Mouse (Mus musculus) megakaryocyte progenitor cell, adult 5-6 weeks (primary cell): ENCODE data around the gene Agtrap. TPM values are rescaled to one million over a fixed set of nuclear protein-coding genes. Genes with fewer than 3 reads are reported as not detected.
"Not testable (repeated sequence)": the region's sequence is repeated elsewhere in the genome, so short reads cannot be mapped to it uniquely, and the experiment has no call there.

ENCODE experiments used
- ATAC-seq: replicated peaks from 2 replicates; pipeline ENCODE4 v1.8.0; 2016; ENCODE audit warnings: mild to moderate bottlenecking, moderate TSS enrichment, inconsistent platforms; ENCODE audit not compliant: poor library complexity
- total RNA-seq, 2 experiments: library from RNA; stranded (forward) in 1 of 2; stranded (reverse) in 1 of 2; fragments of 157-497, 149-512 nt in 1 of 2; fragments of 200-1000 nt in 1 of 2; gene quantifications; 2 replicates each; pipeline versions ENCODE4 v1.2.3 to v1.2.4; 2015 to 2017

Gene Agtrap
- 16.3 and 16.5 TPM in 2 replicates for total RNA-seq (2015)
- total RNA-seq (2017): 34.5 and 35.9 TPM in 2 replicates

GRCm38 (mm10) chr4:148087907-148088527 is at the start of gene Agtrap:
Agtrap (minus strand) TSS chr4:148088031.
- peak; percentile 75 for ATAC-seq

GRCm38 (mm10) chr4:148137503-148137902 is 49.7 kb upstream of the Agtrap start:
- ATAC-seq: no peak

DNA sequence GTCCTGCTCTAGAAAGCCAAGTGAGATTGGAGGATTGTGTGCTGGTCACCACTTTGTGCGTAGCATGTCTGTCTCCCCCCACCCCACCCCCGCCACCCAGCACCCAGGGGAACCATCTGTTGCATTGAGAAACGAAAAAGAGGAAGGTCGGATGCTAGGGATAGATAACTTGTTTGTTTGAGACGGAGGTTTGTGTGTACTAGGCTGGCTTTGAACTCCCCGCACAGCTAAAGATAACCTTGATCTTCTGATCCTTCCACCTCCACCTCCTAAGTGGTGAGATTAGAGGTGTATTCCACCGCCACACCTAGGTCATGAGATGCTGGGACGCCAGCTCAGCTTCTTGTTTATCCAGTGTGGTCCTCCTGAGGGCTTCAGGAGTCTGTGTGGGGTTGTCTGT is 47.2 kb upstream of the Agtrap start:
- peak; percentile 25 for ATAC-seq

GRCm38 (mm10) chr4:148131497-148132081 is 43.8 kb upstream of the Agtrap start:
- no peak for ATAC-seq

- peak; percentile 38 for ATAC-seq
Observed at GRCm38 (mm10) chr4:148130561-148131413, 43.0 kb upstream of the Agtrap start, which contains the start of gene Draxin. Draxin (minus strand) TSS chr4:148130698.

- ATAC-seq: no peak
Observed at GRCm38 (mm10) chr4:148130133-148130532, 42.3 kb upstream of the Agtrap start, which contains the start of gene Mad2l2. Mad2l2 (plus strand) TSS chr4:148130384.

GRCm38 (mm10) chr4:148128672-148129071 is 40.8 kb upstream of the Agtrap start:
- peak; percentile 67 for ATAC-seq

DNA sequence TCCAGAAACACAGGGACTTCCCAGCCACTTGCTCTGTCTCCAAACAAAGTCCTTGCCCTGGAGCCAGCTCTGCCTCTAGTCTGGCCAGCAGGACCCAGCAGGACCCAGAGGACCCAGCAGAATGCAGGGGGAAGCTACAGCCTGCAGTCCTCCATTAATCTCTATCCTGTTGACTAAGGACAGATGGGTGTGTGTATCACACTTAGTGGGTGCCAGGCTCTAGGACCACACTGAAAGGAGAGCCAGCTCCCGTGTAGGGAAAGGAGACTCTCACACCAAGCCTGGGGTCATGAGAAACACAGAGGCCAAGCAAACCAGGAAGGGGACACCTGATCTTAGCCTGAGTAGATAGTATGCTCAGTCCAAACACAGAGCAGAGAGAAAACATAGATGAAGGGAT is 40.4 kb upstream of the Agtrap start:
- 0 out of 2 replicates have a peak, but pooled peaks have one; percentile 1 for ATAC-seq

DNA sequence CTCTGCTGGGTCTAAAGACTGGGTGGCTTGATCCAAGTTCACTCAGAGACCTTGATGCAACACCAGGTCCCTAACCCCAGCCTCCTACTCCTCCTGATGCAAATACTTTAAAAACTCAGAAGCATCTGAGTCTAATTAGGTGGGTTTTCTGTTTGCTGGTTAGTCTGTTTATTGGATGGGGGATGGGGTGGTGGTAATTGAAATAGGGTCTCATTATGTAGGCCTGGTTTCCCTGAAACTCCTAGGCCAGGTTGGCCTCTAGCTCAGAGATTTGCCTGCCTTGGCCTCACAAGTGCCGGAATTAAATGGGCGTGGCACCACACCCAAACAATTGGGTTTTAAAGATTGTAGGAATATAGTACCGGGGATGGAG is 34.8 kb upstream of the Agtrap start:
- no peak for ATAC-seq

DNA sequence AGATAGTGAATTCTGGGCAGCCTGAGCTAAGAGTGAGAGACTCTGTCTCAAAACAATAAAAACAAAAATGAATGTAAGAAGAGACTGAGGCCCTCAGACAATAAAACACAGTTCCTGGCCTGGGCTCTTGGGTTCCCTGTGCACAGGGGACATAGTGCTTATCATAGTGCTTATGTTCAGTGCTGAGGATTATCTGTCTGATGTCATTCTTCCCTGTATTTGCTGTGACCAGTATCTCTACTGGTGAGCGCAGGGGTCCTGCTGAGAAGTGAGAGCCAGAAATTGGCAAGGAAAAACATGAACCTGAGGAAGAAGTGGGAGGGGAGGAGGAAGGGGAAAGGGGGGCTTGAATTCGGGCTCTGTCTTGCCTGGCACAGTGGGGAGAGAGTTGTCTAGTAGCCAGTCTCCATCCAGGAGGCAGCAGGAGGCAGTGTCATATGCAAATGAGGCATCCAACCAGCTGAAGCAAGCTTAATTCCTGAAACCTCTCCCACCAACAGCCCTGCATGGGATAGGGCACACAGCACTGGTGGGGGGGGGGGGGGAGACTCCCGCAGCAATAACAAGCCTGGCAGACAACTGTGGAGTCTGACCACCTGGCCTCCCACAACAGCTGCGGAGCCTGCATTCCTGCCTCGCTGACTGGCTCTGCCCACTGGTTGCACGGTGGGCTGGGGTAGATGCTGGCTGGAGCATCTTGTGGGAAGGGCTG is 34.3 kb upstream of the Agtrap start:
- ATAC-seq: no peak

GRCm38 (mm10) chr4:148121362-148121761 is 33.5 kb upstream of the Agtrap start:
- no peak for ATAC-seq

DNA sequence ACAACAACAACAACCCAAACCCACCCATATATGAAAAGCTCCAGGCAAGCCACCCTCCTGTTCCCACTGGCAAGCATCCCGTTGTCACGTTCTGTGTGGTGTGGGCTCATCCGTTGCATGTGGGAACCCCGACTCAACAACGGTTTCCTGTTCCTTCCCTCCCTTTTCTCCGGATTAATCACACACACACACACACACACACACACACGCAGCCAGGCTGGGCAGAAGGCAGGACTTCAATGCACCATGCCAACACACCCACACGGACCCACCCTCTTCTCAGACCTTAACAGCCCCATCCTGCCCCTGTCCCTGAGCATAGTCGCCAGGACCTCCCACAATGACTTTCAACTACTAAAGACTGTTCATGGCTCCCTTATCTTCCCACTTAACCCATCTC is 32.7 kb upstream of the Agtrap start:
- no peak for ATAC-seq

- not testable (repeated sequence) for ATAC-seq
Observed at GRCm38 (mm10) chr4:148119578-148119977, 31.7 kb upstream of the Agtrap start.

- ATAC-seq: no peak
Observed at GRCm38 (mm10) chr4:148117392-148117791, 29.6 kb upstream of the Agtrap start.

GRCm38 (mm10) chr4:148116657-148117056 is 28.8 kb upstream of the Agtrap start:
- no peak for ATAC-seq

- peak; percentile 71 for ATAC-seq
Observed at GRCm38 (mm10) chr4:148115467-148115866, 27.6 kb upstream of the Agtrap start.

DNA sequence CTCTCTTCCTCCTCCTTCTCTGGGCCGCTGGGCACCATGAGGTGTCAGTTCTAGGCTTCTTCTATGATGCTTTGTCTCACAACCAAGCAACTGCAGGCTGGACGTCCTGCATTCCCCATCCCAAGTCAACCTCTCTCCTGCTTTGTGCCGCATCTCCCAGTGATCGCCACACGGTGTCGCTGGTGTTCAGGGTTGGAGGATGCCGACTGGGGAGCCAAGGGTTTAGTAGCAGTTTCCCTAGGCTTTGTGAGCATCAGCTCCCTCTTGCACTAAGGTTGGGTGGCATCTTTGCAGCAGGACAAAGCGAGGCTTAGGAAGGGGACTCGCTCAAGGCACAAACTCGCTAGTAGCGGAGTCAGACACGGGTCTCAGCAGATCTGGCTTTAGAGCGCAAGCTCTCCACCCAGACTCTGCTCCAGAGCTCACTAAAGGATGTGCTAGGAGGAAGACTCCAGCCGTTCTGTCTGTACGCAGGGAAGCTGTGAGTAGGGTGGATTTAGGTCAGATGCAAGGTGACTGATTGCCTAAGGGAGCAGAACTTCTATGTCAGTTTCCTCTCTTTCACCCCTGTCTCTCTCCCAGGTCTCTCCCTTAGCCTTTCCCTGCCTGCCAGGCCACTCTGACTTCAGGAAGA is 27.0 kb upstream of the Agtrap start:
- ATAC-seq: peak; percentile 91

DNA sequence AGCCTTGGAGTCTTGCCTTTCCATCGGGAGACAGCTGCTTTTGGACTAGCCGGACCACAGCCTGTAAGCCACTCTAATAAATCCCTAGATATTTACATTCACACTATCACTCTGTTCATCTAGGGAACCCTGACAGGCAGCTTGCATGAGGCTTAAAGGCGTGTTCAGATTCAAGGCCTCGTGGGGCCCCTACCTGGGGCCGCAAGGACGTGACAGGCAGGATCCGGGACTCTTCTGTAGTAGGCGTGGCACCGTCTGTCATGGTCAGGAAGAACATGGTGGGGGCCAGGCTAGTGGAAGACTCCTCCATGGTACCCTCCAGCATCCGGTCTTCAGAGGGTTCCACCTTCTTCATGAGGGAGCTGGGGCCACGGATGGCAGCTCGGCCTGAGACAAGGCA is 24.7 kb upstream of the Agtrap start:
- no peak for ATAC-seq

DNA sequence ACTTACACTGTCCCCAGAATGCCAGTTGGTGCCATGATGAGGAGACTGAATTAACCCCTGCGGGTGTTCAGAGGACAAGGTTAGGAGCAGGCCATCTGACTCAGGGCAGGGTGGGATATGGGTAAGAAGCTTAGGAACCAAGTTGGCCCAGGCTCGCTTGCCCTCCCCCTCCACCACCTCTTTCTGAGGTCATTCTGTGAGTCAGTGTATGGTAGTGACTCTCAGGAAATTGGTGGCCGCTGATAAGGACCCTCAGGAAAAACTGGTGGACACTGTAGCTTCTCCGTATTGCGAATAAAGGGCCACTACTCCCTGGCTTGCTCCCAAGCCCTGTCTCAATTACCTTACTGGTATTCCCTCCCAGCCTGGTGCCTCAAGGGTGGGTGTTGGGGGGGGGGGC is 21.4 kb upstream of the Agtrap start:
- ATAC-seq: peak; percentile 21

DNA sequence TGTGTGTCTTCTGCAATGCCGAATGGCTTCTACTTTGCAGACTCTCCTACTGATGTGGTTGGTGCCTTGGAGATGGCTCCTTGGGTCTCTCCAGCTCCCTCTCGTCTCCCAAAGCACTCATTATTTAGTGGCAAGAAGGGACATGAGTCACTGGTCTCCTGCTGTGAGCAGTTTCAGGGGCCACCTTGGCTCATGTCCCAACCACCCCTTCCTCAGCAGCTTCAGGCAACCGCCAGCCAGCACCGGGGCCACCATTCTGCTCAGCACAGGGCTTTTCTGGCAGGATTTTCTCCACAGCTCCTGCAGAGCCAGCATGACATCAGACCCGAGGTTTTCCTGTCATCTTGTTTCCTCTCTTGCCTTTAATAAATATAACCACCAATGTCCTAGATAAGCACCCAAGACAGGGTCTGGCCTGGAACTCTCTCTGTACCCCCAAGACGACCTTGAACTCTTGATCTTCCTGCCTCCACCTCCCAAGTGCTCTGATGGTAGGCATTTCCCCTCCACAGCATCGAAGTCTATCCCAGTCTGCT is 20.8 kb upstream of the Agtrap start:
- ATAC-seq: no peak; the same call in 1 of the 2 replicates
